Mouse (Mus musculus): ENCODE data around the gene Tnfsf8. TPM values are rescaled to one million over a fixed set of nuclear protein-coding genes. Genes with fewer than 3 reads are reported as not detected.

Gene Tnfsf8
- not detected in 2 replicates for polyA plus RNA-seq (2014; fragmentation: Nextera tagmentation; extraction: Ambion mirVana)

GRCm38 (mm10) chr4:63860688-63861540 is at the start of gene Tnfsf8:
Gene Tnfsf8, minus strand, starts transcription at chr4:63861347.
- Histone ChIP-seq H3K4me3 (ENCODE audit: low read depth, low read length) (no peak within 1 kb of the TSS), H3K9me3 (replicated peaks; ENCODE audit: control insufficient read depth, low read length) (no peaks in the 10 kb centered on the region), H3K27ac (replicated peaks; ENCODE audit: low read depth, low read length) (no peak within 1 kb of the TSS), H3K4me2 (ENCODE audit: low read depth, low read length) (no peak within 1 kb of the TSS), H3K4me1 (ENCODE audit: control insufficient read depth, insufficient read depth, low read length) (no peaks in the 10 kb centered on the region), H3K9ac (replicated peaks; ENCODE audit: low read length) (no peak within 1 kb of the TSS), H3K36me3 (replicated peaks; ENCODE audit: control insufficient read depth, insufficient read depth, low read depth, low read length) (no peaks in the 10 kb centered on the region), H3K27me3 (ENCODE audit: control insufficient read depth, insufficient read depth, low read length) (no peaks in the 10 kb centered on the region)
- ATAC-seq (replicated peaks; ENCODE audit: insufficient number of reproducible peaks, low FRiP score, low TSS enrichment, low read depth) (no peak), DNase-seq (ENCODE audit: low spot score) (no peak)
- 89% methylated on average over 19 of the region's 19 CpGs for WGBS

GRCm38 (mm10) chr4:63908511-63908910 is 47.4 kb upstream of the Tnfsf8 start:
- ATAC-seq (replicated peaks; ENCODE audit: insufficient number of reproducible peaks, low FRiP score, low TSS enrichment, low read depth) = no peak
- Histone ChIP-seq H3K36me3 (replicated peaks; ENCODE audit: control insufficient read depth, insufficient read depth, low read depth, low read length) (no peaks in the 10 kb centered on the region), H3K4me3 (ENCODE audit: low read depth, low read length) (no peak overlapping the region), H3K4me2 (ENCODE audit: low read depth, low read length) (no peak overlapping the region), H3K9me3 (replicated peaks; ENCODE audit: control insufficient read depth, low read length) (no peaks in the 10 kb centered on the region), H3K9ac (replicated peaks; ENCODE audit: low read length) (no peak overlapping the region), H3K4me1 (ENCODE audit: control insufficient read depth, insufficient read depth, low read length) (no peaks in the 10 kb centered on the region), H3K27me3 (ENCODE audit: control insufficient read depth, insufficient read depth, low read length) (no peaks in the 10 kb centered on the region), H3K27ac (replicated peaks; ENCODE audit: low read depth, low read length) (no peak overlapping the region)
- 85% methylated on average over 1 of the region's 1 CpGs for WGBS
- DNase-seq (ENCODE audit: low spot score) = no peak

DNA sequence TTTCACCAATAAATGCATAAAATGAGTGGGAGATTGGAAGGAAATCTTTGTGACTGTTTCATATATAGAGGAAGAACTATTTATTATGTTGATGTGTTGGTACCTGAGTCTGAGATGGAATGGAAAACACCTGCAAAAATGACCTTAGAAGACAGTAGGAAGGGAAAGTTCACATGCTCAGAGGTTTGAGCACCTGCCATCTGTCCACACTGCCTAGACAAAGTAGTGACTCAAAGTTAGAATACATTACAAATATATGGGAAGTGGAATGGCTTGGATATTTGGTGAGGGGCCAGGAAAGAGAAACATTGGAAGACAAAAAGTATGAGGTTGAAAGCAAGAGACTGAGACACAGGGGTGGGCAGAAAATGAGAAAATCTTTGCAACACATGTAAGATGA is 46.3 kb upstream of the Tnfsf8 start:
- H3K27ac ChIP-seq (replicated peaks; ENCODE audit: low read depth, low read length) = no peak overlapping the region
- no peak for ATAC-seq (replicated peaks; ENCODE audit: insufficient number of reproducible peaks, low FRiP score, low TSS enrichment, low read depth)
- no peak for DNase-seq (ENCODE audit: low spot score)
- H3K4me3 ChIP-seq (ENCODE audit: low read depth, low read length) = no peak overlapping the region
- H3K36me3 ChIP-seq (replicated peaks; ENCODE audit: control insufficient read depth, insufficient read depth, low read depth, low read length) = no peaks in the 10 kb centered on the region
- H3K9me3 ChIP-seq (replicated peaks; ENCODE audit: control insufficient read depth, low read length) = no peaks in the 10 kb centered on the region
- H3K27me3 ChIP-seq (ENCODE audit: control insufficient read depth, insufficient read depth, low read length) = no peaks in the 10 kb centered on the region
- H3K4me2 ChIP-seq (ENCODE audit: low read depth, low read length) = no peak overlapping the region
- H3K9ac ChIP-seq (replicated peaks; ENCODE audit: low read length) = no peak overlapping the region
- H3K4me1 ChIP-seq (ENCODE audit: control insufficient read depth, insufficient read depth, low read length) = no peaks in the 10 kb centered on the region

GRCm38 (mm10) chr4:63906050-63906449 is 44.9 kb upstream of the Tnfsf8 start:
- DNase-seq (ENCODE audit: low spot score) (no peak), ATAC-seq (replicated peaks; ENCODE audit: insufficient number of reproducible peaks, low FRiP score, low TSS enrichment, low read depth) (no peak)
- WGBS = 63% methylated on average over 3 of the region's 3 CpGs
- H3K9ac ChIP-seq (replicated peaks; ENCODE audit: low read length) = no peak overlapping the region
- H3K4me2 ChIP-seq (ENCODE audit: low read depth, low read length) = no peak overlapping the region
- no peaks in the 10 kb centered on the region for H3K4me1 ChIP-seq (ENCODE audit: control insufficient read depth, insufficient read depth, low read length)
- no peak overlapping the region for H3K4me3 ChIP-seq (ENCODE audit: low read depth, low read length)
- H3K9me3 ChIP-seq (replicated peaks; ENCODE audit: control insufficient read depth, low read length) = no peaks in the 10 kb centered on the region
- H3K36me3 ChIP-seq (replicated peaks; ENCODE audit: control insufficient read depth, insufficient read depth, low read depth, low read length) = no peaks in the 10 kb centered on the region
- H3K27ac ChIP-seq (replicated peaks; ENCODE audit: low read depth, low read length) = no peak overlapping the region
- no peaks in the 10 kb centered on the region for H3K27me3 ChIP-seq (ENCODE audit: control insufficient read depth, insufficient read depth, low read length)

- no peak overlapping the region for H3K4me2 ChIP-seq (ENCODE audit: low read depth, low read length)
- ATAC-seq (replicated peaks; ENCODE audit: insufficient number of reproducible peaks, low FRiP score, low TSS enrichment, low read depth) (no peak), DNase-seq (ENCODE audit: low spot score) (no peak)
- 86% methylated on average over 10 of the region's 10 CpGs for WGBS
- H3K27ac ChIP-seq (replicated peaks; ENCODE audit: low read depth, low read length) = no peak overlapping the region
- H3K27me3 ChIP-seq (ENCODE audit: control insufficient read depth, insufficient read depth, low read length) = no peaks in the 10 kb centered on the region
- no peak overlapping the region for H3K9ac ChIP-seq (replicated peaks; ENCODE audit: low read length)
- no peaks in the 10 kb centered on the region for H3K36me3 ChIP-seq (replicated peaks; ENCODE audit: control insufficient read depth, insufficient read depth, low read depth, low read length)
- H3K4me1 ChIP-seq (ENCODE audit: control insufficient read depth, insufficient read depth, low read length) = no peaks in the 10 kb centered on the region
- no peaks in the 10 kb centered on the region for H3K9me3 ChIP-seq (replicated peaks; ENCODE audit: control insufficient read depth, low read length)
- no peak overlapping the region for H3K4me3 ChIP-seq (ENCODE audit: low read depth, low read length)
Observed at GRCm38 (mm10) chr4:63899081-63899523, 38.0 kb upstream of the Tnfsf8 start.

DNA sequence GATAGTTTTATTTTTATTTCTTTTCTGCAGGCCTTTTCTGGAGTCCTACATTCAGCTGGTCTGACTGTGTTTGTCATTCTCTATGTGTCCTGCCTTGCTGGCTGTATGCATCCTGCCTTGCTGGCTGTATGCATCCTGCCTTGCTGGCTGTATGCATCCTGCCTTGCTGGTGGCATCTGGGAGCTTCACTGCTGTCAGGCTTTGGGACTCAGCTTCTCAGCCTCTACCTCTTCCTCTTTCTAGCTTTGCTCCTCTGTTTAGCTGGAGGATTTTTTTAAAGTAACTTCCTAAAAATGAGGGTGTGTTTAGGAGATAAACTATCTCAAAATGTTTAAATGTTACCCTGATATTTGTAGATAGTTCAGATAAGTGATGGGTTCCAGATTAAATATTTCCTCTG is 36.0 kb upstream of the Tnfsf8 start:
- DNase-seq (ENCODE audit: low spot score) = no peak
- no peaks in the 10 kb centered on the region for H3K36me3 ChIP-seq (replicated peaks; ENCODE audit: control insufficient read depth, insufficient read depth, low read depth, low read length)
- no peak overlapping the region for H3K27ac ChIP-seq (replicated peaks; ENCODE audit: low read depth, low read length)
- no peak overlapping the region for H3K9ac ChIP-seq (replicated peaks; ENCODE audit: low read length)
- no peaks in the 10 kb centered on the region for H3K4me1 ChIP-seq (ENCODE audit: control insufficient read depth, insufficient read depth, low read length)
- ATAC-seq (replicated peaks; ENCODE audit: insufficient number of reproducible peaks, low FRiP score, low TSS enrichment, low read depth) = no peak
- H3K9me3 ChIP-seq (replicated peaks; ENCODE audit: control insufficient read depth, low read length) = no peaks in the 10 kb centered on the region
- no peak overlapping the region for H3K4me2 ChIP-seq (ENCODE audit: low read depth, low read length)
- no peak overlapping the region for H3K4me3 ChIP-seq (ENCODE audit: low read depth, low read length)
- no peaks in the 10 kb centered on the region for H3K27me3 ChIP-seq (ENCODE audit: control insufficient read depth, insufficient read depth, low read length)

DNA sequence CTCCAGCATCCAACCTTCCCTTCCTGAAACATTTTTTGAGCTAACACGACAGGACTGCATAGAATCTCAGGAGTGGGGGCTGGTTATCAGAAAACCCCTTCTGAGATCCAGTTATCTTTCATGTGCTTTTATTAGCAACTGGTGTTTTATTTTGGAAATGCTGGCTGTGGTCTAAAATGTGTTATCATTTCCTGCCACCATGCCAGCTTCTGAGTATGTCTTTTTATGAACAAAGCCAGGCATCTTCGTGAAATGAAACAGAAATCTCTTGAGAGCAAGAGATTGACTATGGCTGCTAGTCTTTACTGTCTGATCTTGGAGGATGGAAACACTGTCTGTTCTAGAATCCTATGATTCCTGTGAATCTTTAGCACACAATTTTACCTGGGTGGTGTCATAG is 25.0 kb upstream of the Tnfsf8 start:
- no peak overlapping the region for H3K27ac ChIP-seq (replicated peaks; ENCODE audit: low read depth, low read length)
- no peak overlapping the region for H3K4me2 ChIP-seq (ENCODE audit: low read depth, low read length)
- no peaks in the 10 kb centered on the region for H3K9me3 ChIP-seq (replicated peaks; ENCODE audit: control insufficient read depth, low read length)
- DNase-seq (ENCODE audit: low spot score) (no peak), ATAC-seq (replicated peaks; ENCODE audit: insufficient number of reproducible peaks, low FRiP score, low TSS enrichment, low read depth) (no peak)
- H3K27me3 ChIP-seq (ENCODE audit: control insufficient read depth, insufficient read depth, low read length) = no peaks in the 10 kb centered on the region
- H3K4me1 ChIP-seq (ENCODE audit: control insufficient read depth, insufficient read depth, low read length) = no peaks in the 10 kb centered on the region
- H3K4me3 ChIP-seq (ENCODE audit: low read depth, low read length) = no peak overlapping the region
- no peaks in the 10 kb centered on the region for H3K36me3 ChIP-seq (replicated peaks; ENCODE audit: control insufficient read depth, insufficient read depth, low read depth, low read length)
- 77% methylated on average over 2 of the region's 2 CpGs for WGBS
- no peak overlapping the region for H3K9ac ChIP-seq (replicated peaks; ENCODE audit: low read length)

- ATAC-seq (replicated peaks; ENCODE audit: insufficient number of reproducible peaks, low FRiP score, low TSS enrichment, low read depth) = no peak
- no peak for DNase-seq (ENCODE audit: low spot score)
- Histone ChIP-seq H3K36me3 (replicated peaks; ENCODE audit: control insufficient read depth, insufficient read depth, low read depth, low read length) (no peaks in the 10 kb centered on the region), H3K4me2 (ENCODE audit: low read depth, low read length) (no peak overlapping the region), H3K9me3 (replicated peaks; ENCODE audit: control insufficient read depth, low read length) (no peaks in the 10 kb centered on the region), H3K9ac (replicated peaks; ENCODE audit: low read length) (no peak overlapping the region), H3K4me1 (ENCODE audit: control insufficient read depth, insufficient read depth, low read length) (no peaks in the 10 kb centered on the region), H3K27me3 (ENCODE audit: control insufficient read depth, insufficient read depth, low read length) (no peaks in the 10 kb centered on the region), H3K27ac (replicated peaks; ENCODE audit: low read depth, low read length) (no peak overlapping the region), H3K4me3 (ENCODE audit: low read depth, low read length) (no peak overlapping the region)
- 87% methylated on average over 2 of the region's 2 CpGs for WGBS
Observed at GRCm38 (mm10) chr4:63876720-63877119, 15.6 kb upstream of the Tnfsf8 start.
